Mouse (Mus musculus) thymus, adult 18-20 months (tissue): ENCODE data around the gene Ascl2.

ENCODE experiments used
- DNase-seq, 2 experiments: peaks; one replicate each; pipeline ENCODE4 v3.0.0; 2022; ENCODE audit warnings: mixed read lengths in 2 of 2

Ascl2 gene

DNA sequence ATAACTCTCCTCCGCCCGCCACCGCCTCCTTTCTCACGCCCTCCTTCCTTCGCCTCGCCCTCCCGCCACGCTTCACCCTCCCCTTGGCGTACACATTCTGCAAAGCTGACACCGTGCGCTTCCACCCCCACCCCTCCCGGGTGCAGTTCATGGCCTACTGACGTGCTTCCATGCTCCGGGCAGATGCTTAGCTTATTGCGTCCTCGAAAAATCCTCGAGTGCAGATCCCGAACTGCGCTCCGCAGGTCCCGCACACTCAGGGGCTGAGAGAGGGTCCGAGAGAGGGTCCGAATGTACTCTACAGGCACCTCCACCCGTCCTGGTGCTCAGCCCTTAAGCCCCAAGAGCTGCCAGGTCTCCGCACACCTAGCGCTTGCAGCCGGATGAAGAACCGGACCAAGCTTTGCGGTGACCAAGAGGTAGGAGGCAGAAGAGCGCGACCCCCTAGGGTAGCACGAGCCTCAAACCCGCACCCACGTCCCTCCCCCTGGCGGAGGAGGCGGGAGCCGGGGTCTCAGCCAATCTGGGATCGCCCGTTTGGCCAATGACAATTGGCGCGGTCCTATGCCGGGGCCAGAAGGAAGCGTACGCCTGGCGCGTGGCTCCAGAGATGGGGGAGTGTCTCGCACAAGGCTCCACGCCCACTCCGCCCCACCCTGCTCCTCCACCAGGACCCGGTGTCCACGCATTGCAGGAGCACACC lies at the start of gene Ascl2:
Gene Ascl2, minus strand, starts transcription at position 456 of the 703 bp plus-strand sequence.
- DNase-seq = no peak

GRCm38 (mm10) chr7:143017181-143017580 lies 48.1 kb upstream of the Ascl2 start:
- no peak for DNase-seq

GRCm38 (mm10) chr7:143016424-143017142 lies 47.5 kb upstream of the Ascl2 start:
- DNase-seq = no peak

DNA sequence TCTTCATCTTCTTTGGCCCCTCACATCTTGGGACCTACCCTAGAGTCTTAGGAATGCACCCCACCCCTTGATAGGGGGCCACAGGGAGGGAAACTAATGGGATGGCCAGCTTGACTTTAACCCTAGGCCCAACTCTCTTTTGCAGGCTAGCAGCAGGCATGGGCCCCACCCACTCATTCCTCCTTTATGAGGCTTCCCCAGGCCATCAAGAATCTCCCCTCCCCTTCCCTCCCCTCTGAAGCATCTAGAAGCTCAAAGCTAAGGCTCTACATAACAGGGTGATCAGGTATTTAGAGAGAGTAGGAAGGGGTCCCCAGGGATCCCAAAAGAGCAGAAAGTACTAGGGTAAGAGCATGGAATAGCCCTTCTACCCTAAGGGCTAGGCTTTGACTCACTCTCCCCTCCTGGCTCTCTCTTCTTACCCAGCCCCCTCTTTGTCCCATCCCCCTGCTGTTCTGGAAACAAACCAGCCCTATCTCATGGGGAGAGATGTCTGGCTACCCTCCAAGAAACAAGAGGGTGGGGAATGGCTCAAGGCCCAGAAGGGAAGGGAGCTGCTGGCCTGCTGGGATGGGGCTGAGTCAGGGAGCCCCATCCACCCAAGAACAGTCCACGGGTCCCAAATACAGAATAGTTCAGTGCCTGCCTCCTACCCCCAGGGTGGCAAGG lies 46.8 kb upstream of the Ascl2 start:
- DNase-seq = no peak

GRCm38 (mm10) chr7:143014862-143015659 lies 46.0 kb upstream of the Ascl2 start:
- no peak for DNase-seq

DNA sequence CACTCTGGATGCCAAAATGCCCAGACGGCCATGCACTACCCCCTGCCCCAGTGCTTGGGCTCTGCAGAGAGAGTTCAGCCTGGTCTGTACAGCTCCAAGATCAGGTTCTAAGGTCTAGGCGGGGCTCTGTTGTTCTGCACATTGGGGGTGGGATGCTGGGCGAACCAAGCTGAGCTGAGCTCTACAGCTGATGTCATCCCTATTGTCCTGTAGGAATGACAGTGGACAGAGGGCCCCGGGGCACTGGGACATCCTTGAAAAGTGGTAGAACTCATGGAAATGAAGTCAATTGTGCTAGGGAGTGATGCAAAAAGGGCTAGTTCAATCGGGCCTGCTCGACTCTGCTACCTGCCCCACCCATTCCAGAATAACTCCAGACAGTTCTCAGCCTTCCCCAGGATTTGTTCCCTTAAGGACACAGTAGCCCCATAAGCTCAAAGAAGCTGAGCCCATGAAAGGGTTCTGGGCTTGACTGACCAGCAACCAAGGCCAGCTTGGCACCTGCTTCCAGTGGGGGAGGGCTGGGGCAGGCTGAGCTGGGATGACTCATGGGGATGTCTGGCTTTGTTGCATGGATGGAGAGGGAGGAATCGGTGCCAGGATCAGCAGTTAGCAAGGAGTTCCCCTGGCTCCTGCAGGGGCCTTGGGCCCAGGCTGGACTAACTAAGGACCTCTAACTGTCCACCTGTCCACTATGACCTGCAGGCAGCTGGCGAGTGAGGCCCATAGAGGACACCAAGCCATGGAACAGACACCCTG lies 44.5 kb upstream of the Ascl2 start:
- no peak for DNase-seq

DNA sequence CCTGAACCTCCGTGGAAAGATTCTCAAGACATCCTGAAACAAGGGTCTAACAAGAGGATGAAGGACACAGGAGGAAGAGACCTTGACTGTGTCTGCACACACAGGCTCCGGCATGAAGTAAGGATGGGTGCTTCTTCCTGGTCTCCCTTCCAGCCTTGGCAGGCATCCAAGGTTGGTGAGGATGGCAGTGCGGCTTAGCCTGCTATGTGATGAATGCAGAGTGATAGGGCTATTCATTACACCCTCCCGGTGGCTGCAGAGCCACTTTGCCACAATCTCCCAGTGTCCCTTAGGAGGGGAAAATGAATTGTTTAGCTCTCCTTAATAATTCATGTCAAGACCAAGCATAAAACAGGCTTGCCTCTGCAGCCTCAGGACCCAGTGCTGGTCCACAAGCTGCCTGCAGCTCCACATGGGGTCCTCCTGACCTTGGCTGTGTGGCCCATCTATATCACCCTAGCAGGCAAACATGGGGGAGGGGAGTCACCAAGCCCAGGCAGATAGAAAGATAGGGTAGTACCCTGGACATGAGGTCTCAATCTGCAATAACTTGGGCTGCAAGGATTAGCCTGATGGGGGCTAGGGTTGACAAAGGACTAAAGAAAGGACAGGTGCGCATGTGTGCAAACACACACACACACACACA lies 43.3 kb upstream of the Ascl2 start:
- DNase-seq = no peak

DNA sequence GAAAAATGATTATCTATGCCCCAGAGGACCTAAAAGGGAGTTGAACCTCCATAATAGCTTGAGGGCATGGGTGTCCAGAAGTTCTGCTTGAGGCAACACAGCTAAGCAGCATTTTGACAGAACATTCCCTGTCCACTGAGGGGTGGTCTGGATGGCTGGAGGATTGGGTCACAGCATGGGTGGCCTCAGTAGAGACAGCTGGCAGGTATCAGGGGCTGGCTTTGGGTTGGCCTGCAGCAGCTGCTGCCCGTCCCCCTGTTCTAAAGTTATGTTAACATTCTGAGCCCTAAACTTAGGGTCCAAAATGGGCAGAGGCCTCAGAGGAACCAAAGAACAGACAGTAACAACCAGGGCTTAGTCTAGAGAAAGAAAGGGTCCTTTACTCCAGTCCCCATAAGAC lies 42.2 kb upstream of the Ascl2 start:
- DNase-seq = no peak

DNA sequence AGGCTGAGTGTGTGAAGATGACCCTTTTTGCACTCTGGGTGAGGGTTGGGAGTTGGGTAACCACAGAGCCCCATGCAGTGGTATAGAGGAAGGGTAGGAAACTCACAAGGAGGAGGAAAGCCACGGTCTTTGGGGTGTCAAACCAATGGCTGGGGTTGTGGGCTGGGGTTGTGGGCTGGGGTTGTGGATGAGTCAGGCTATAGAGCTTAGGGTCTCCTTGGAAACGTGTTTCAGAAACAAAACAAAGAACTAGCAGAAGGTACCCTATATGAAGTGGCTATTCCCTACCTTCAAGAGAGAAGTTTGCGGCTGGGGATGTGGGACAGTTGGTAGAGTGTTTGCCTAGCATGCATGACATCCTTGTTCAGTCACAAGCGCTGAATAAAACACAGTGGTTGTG lies 40.9 kb upstream of the Ascl2 start:
- no peak for DNase-seq

DNA sequence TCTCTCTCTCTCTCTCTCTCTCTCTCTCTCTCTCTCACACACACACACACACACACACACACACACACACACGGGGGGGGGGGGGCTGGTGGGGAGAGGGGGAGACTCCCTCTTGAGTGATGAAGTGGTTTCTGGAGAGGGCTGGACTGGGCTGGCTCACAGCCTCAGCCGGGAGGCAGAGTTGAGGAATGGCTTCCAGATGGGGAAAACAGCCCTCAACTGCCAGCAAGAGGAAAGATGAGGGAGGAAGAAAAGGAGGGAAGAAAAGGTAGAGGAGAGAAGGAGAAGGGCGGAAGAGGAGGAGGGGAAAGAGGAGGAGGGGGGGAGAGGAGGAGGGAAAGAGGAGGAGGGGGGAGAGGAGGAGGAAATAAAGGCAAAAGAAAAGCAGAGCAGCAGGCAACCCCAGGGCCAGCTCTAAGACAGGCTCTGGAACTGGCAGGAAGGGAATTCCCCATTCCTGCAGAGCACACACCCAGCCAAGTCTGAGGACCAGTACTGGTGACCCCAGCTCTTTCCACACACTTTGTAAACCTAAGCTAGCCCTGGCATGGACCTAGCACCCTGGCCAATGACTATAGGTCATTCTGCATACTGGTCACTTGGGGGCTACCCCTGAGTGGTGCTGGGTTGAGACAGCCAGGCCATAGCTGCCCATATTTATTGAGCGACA lies 40.1 kb upstream of the Ascl2 start:
- peak in 1 of 2 experiments; percentile 20 for DNase-seq

GRCm38 (mm10) chr7:143008370-143008926 lies 39.4 kb upstream of the Ascl2 start:
- DNase-seq = peak; percentile 68 to 81

- DNase-seq = peak; percentile 81 to 87
These were observed 38.7 kb upstream of the Ascl2 start for GRCm38 (mm10) chr7:143007599-143008369.

GRCm38 (mm10) chr7:143006756-143007598 lies 37.9 kb upstream of the Ascl2 start:
- DNase-seq = no peak

GRCm38 (mm10) chr7:143006097-143006755 lies 37.2 kb upstream of the Ascl2 start:
- DNase-seq = peak in 1 of 2 experiments; percentile 31

DNA sequence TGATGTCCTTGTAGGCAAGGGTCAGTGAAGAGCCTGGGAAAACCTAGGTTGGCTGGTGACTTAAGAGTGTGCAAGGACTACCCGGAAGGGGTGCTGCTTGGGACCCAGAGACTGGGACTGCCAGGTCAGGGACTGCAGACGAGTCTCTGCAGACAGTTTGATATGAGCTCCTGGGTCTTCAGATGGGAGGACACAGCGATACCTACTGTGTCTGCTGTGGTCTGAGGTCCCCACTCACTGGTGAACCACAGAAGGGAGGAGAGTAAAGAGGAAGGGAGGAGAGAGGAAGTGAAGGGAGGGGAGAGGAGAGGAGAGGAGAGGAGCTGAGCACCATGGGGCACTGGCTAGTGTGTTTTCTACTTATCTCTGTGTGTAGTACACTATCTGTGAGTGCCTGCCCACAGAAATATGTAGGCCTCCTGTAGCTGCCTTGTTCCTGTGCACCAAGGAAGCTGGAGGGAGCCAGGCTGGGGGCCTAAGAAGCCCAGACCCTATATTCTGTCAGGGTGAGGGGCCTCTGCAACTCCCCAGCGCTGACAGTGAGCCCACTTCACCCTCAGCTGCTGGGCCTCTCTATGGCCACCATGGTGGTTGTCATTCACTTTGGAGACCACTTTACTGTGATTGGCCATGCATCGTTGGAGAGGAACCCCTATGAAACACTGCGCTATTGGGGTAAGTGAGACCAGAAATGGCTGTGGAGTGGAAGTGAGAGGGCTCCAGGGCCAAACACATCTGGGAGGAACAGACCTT lies 36.5 kb upstream of the Ascl2 start:
- peak in 1 of 2 experiments; percentile 57 for DNase-seq

GRCm38 (mm10) chr7:143004727-143005343 lies 35.8 kb upstream of the Ascl2 start, which contains the start of gene Tspan32:
Tspan32 (plus strand) TSS chr7:143005046.
- DNase-seq = peak; percentile 51 to 77

DNA sequence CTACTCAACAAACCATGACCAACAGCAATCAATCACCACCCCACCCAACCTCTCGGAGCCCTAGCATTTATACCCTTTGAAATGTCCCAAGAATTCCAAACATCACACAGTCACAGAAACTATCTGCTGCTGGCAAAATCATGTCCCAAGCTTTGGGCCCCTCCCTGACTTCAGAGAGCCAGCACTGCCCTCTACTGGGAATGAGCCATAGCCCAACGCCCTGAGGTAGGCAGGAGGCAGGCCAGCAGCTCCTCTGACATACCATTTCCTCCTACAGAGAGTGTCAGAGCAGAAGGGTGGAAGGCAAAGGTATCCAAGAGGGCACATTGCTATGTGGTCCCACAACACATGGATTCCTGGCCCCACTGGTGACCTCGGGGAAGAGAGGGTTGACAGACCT lies 33.6 kb upstream of the Ascl2 start:
- DNase-seq = no peak
